Mouse (Mus musculus) testis, adult 2 months (tissue): ENCODE measurements around the gene Irf5. TPM values are rescaled to one million over a fixed set of nuclear protein-coding genes. Genes with fewer than 3 reads are reported as not detected.

Experiments
- H3K27ac ChIP-seq: fragments of 200-500 bp; 2 replicates; pipeline ENCODE4 v1.5.1; 2012; ENCODE audit warnings: low read depth, low read length; ENCODE audit not compliant: control insufficient read depth, insufficient read depth
- H3K27me3 ChIP-seq: fragments of 200-500 bp; 2 replicates; pipeline ENCODE4 v1.6.1; 2012; ENCODE audit warnings: mild to moderate bottlenecking, low read length, moderate library complexity; ENCODE audit not compliant: control insufficient read depth, insufficient read depth
- H3K36me3 ChIP-seq: fragments of 200-500 bp; 2 replicates; pipeline ENCODE4 v1.6.1; 2012; ENCODE audit warnings: mild to moderate bottlenecking, low read length; ENCODE audit not compliant: control insufficient read depth, insufficient read depth
- H3K4me1 ChIP-seq: fragments of 200-500 bp; 2 replicates; pipeline ENCODE4 v1.6.1; 2012; ENCODE audit warnings: low read length; ENCODE audit not compliant: control insufficient read depth, insufficient read depth
- H3K4me3 ChIP-seq: fragments of 200-500 bp; 2 replicates; pipeline ENCODE4 v1.5.1; 2012; ENCODE audit warnings: low read depth, mild to moderate bottlenecking, low read length, moderate library complexity, mixed read lengths; ENCODE audit not compliant: control insufficient read depth
- CTCF ChIP-seq: fragments of 200-500 bp; IDR thresholded peaks from 2 replicates; pipeline ENCODE4 v1.5.1; 2012; ENCODE audit warnings: low read depth, mild to moderate bottlenecking, inconsistent platforms, low read length, moderate library complexity; ENCODE audit not compliant: control insufficient read depth, insufficient read depth, insufficient replicate concordance
- POLR2A ChIP-seq: fragments of 200-500 bp; IDR thresholded peaks from 2 replicates; pipeline ENCODE4 v1.6.1; 2012; ENCODE audit warnings: low read depth, mild to moderate bottlenecking, inconsistent platforms, low read length, moderate library complexity; ENCODE audit not compliant: control insufficient read depth
- polyA plus RNA-seq: library from polyadenylated mRNA; depleted of rRNA; stranded (reverse); fragments of >200 nt; gene quantifications from 2 replicates; pipeline ENCODE4 v1.2.3, GENCODE M21; 2012; rRNA removed

Gene Irf5
- polyA plus RNA-seq, 1 experiment: 0.86 TPM

- no peak for TF ChIP-seq POLR2A
- TF ChIP-seq CTCF: no peak
- H3K36me3 ChIP-seq: peaks cover 1% of the 10 kb centered on the region; the same call in 1 of the 2 replicates
- H3K4me3 ChIP-seq: no peak overlapping the region
- H3K27me3 ChIP-seq: no peaks in the 10 kb centered on the region
- H3K27ac ChIP-seq: no peak overlapping the region
- no peaks in the 10 kb centered on the region for H3K4me1 ChIP-seq
These were observed 54.3 kb downstream of the Irf5 start for GRCm38 (mm10) chr6:29580770-29581169.

DNA sequence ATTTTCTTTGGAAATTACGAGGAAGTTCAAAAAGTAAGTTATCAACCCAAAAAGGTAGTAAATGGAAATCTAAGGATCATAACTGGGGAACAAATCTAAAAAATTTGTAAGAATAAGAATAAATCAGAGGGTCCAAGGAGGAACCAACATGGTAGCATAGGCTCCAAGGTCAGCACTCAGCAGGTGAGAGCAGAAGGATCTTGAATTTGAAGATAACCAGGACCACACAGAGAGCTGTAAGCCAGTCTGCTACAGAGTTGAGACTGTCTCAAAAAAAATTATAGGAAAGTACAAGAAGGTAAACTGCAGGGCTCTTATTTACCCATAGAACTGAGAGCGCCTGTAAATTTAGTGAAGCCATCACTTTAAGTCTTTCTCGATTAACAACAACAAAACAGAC is 54.8 kb downstream of the Irf5 start:
- Histone ChIP-seq H3K27ac (no peak overlapping the region), H3K27me3 (no peaks in the 10 kb centered on the region), H3K4me3 (no peak overlapping the region), H3K36me3 (peaks cover 1% of the 10 kb centered on the region; the same call in 1 of the 2 replicates), H3K4me1 (no peaks in the 10 kb centered on the region)
- TF ChIP-seq POLR2A (no peak), CTCF (no peak)

Other genes starting within 250 kb of the Irf5 start
- gene Fam71f2, start 247.0 kb upstream of the Irf5 start, polyA plus RNA-seq: 1,251 and 1,390 TPM in 2 replicates
- gene Fam71f1, start 207.5 kb upstream of the Irf5 start, polyA plus RNA-seq: 369 and 372 TPM in 2 replicates
- gene Calu, start 178.6 kb upstream of the Irf5 start, polyA plus RNA-seq: 12.0 and 13.5 TPM in 2 replicates
- not detected in 2 replicates for gene Opn1sw, start 138.2 kb upstream of the Irf5 start, polyA plus RNA-seq
- gene Ccdc136, start 130.3 kb upstream of the Irf5 start, polyA plus RNA-seq: 927 and 1,013 TPM in 2 replicates
- gene Flnc, start 93.4 kb upstream of the Irf5 start, polyA plus RNA-seq: 2.6 and 3.4 TPM in 2 replicates
- 454 and 457 TPM in 2 replicates for gene Atp6v1f, start 58.9 kb upstream of the Irf5 start, polyA plus RNA-seq
- gene Atp6v1fnb, start 55.2 kb upstream of the Irf5 start, polyA plus RNA-seq: 26.9 and 31.6 TPM in 2 replicates
- 2.7 and 3.1 TPM in 2 replicates for gene Kcp, start 18.7 kb upstream of the Irf5 start, polyA plus RNA-seq
- 28.0 and 28.9 TPM in 2 replicates for gene Tnpo3, start 83.3 kb downstream of the Irf5 start, polyA plus RNA-seq
- 9.3 and 10.8 TPM in 2 replicates for gene Tspan33, start 167.6 kb downstream of the Irf5 start, polyA plus RNA-seq
- 4.5 and 4.7 TPM in 2 replicates for gene Smo, start 208.9 kb downstream of the Irf5 start, polyA plus RNA-seq
- gene Ahcyl2, start 241.4 kb downstream of the Irf5 start, polyA plus RNA-seq: 102 and 118 TPM in 2 replicates